Mouse (Mus musculus) cerebral cortex, adult 2 months (tissue): ENCODE data around the gene Lnp1.

ENCODE experiments used
- WGBS: fragments of 180-500 bp; shearing (Covaris S2); methylation state at CpG from one replicate; pipeline ENCODE4 v1.1.7; 2018; 5-methylcytosine and 5-hydroxymethylcytosine counted together

Lnp1 gene

GRCm38 (mm10) chr16:56928023-56928422 lies at the start of gene Lnp1:
Gene Lnp1, minus strand, starts transcription at chr16:56928061.
- 34% methylated on average over 3 of the region's 3 CpGs for WGBS

- 76% methylated on average over 3 of the region's 3 CpGs for WGBS
These were observed 46.8 kb upstream of the Lnp1 start for GRCm38 (mm10) chr16:56974646-56975045.

GRCm38 (mm10) chr16:56958311-56958710 lies 30.4 kb upstream of the Lnp1 start:
- WGBS = 91% methylated on average over 2 of the region's 2 CpGs

GRCm38 (mm10) chr16:56949085-56949484 lies 21.2 kb upstream of the Lnp1 start:
- 93% methylated on average over 5 of the region's 5 CpGs for whole genome bisulfite sequencing

GRCm38 (mm10) chr16:56942341-56942740 lies 14.5 kb upstream of the Lnp1 start:
- WGBS = 91% methylated on average over 2 of the region's 2 CpGs

GRCm38 (mm10) chr16:56920102-56920657 lies 7.7 kb downstream of the Lnp1 start:
- WGBS = 18% methylated on average over 8 of the region's 8 CpGs

- WGBS = 92% methylated on average over 7 of the region's 7 CpGs
These were observed 10.6 kb downstream of the Lnp1 start for GRCm38 (mm10) chr16:56917230-56917629.

- WGBS = 52% methylated on average over 5 of the region's 5 CpGs
These were observed 18.9 kb downstream of the Lnp1 start for GRCm38 (mm10) chr16:56908986-56909385.

GRCm38 (mm10) chr16:56902206-56902605 lies 25.7 kb downstream of the Lnp1 start:
- WGBS = 64% methylated on average over 3 of the region's 3 CpGs

GRCm38 (mm10) chr16:56891583-56891982 lies 36.3 kb downstream of the Lnp1 start:
- WGBS = 84% methylated on average over 5 of the region's 5 CpGs

GRCm38 (mm10) chr16:56886616-56887116 lies 41.2 kb downstream of the Lnp1 start:
- 21% methylated on average over 9 of the region's 9 CpGs for WGBS

GRCm38 (mm10) chr16:56885824-56886615 lies 41.8 kb downstream of the Lnp1 start, which contains the start of gene Tmem45a:
Gene Tmem45a, minus strand, starts transcription at chr16:56886166.
- 5% methylated on average over 25 of the region's 25 CpGs for WGBS

GRCm38 (mm10) chr16:56884811-56885210 lies 43.0 kb downstream of the Lnp1 start:
- WGBS = 94% methylated on average over 6 of the region's 6 CpGs

GRCm38 (mm10) chr16:56873410-56873809 lies 54.5 kb downstream of the Lnp1 start:
- 53% methylated on average over 2 of the region's 2 CpGs for WGBS

- WGBS = 81% methylated on average over 3 of the region's 3 CpGs
These were observed 57.4 kb downstream of the Lnp1 start for GRCm38 (mm10) chr16:56870458-56870857.

GRCm38 (mm10) chr16:56868361-56868760 lies 59.5 kb downstream of the Lnp1 start:
- 89% methylated on average over 5 of the region's 5 CpGs for WGBS

GRCm38 (mm10) chr16:56867591-56867990 lies 60.3 kb downstream of the Lnp1 start:
- WGBS = 54% methylated on average over 4 of the region's 4 CpGs
